Mouse (Mus musculus) limb, embryonic 10.5 days (tissue): ENCODE measurements at regions not wholly inside any gene's neighbourhood (a gene's known extent, or its start where the extent isn't known, plus 50 kb on each side); places are given as distances from the start of the nearest gene placed in this dataset.
A peak's percentile ranks its signal among the peaks of the same experiment; 100 is the strongest.

ENCODE experiments used
- DNase-seq: peaks from one replicate; pipeline ENCODE4 v3.0.0-alpha.2; 2017; ENCODE audit warnings: low spot score
- H3K27ac ChIP-seq: fragments of 300-500 bp; sonication (generic); 2 replicates; pipeline ENCODE4 v1.5.1; 2016; ENCODE audit warnings: mild to moderate bottlenecking
- H3K27me3 ChIP-seq: fragments of 300-500 bp; sonication (generic); 2 replicates; pipeline ENCODE4 v1.6.1; 2016; ENCODE audit warnings: low read depth, mild to moderate bottlenecking; ENCODE audit not compliant: poor library complexity, severe bottlenecking
- H3K36me3 ChIP-seq: fragments of 300-500 bp; sonication (generic); 2 replicates; pipeline ENCODE4 v1.6.1; 2016; ENCODE audit warnings: mild to moderate bottlenecking, moderate library complexity
- H3K4me1 ChIP-seq: fragments of 300-500 bp; sonication (generic); 2 replicates; pipeline ENCODE4 v1.6.1; 2016
- H3K4me3 ChIP-seq: fragments of 300-500 bp; sonication (generic); 2 replicates; pipeline ENCODE4 v1.5.1; 2016; ENCODE audit warnings: mild to moderate bottlenecking, moderate library complexity
- H3K9me3 ChIP-seq: fragments of 300-500 bp; sonication (generic); replicated peaks from 2 replicates; pipeline ENCODE4 v1.6.1; 2016; ENCODE audit warnings: mild to moderate bottlenecking
- WGBS: fragments of 180-500 bp; shearing (Covaris S2); methylation state at CpG from one replicate; pipeline ENCODE4 v1.1.7; 2016; 5-methylcytosine and 5-hydroxymethylcytosine counted together

DNA sequence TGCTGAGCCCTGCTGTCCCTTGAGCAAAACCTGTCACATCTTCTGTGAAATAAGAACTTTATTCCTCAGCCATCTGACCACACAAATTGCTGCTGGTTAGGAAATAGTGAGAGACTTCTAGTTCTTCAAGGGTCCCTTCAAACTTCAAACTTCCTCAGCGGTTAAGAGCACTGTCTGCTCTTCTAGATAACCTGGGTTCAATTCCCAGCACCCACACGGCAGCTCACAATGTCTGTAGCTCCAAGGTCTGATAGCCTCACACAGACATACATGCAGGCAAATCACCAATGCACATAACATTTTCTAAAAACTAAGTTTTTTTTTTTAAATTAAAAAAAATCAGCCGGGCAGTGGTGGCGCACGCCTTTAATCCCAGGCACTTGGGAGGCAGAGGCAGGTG, 407.0 kb upstream of the Smim15 start:
- Histone ChIP-seq H3K27me3 (peaks cover 5% of the 10 kb centered on the region), H3K9me3 (no peaks in the 10 kb centered on the region), H3K4me3 (no peak overlapping the region), H3K36me3 (no peaks in the 10 kb centered on the region), H3K27ac (no peak overlapping the region), H3K4me1 (peaks cover 9% of the 10 kb centered on the region; the same call in 1 of the 2 replicates)
- no peak for DNase-seq
- WGBS: 91% methylated on average over 5 of the region's 5 CpGs

DNA sequence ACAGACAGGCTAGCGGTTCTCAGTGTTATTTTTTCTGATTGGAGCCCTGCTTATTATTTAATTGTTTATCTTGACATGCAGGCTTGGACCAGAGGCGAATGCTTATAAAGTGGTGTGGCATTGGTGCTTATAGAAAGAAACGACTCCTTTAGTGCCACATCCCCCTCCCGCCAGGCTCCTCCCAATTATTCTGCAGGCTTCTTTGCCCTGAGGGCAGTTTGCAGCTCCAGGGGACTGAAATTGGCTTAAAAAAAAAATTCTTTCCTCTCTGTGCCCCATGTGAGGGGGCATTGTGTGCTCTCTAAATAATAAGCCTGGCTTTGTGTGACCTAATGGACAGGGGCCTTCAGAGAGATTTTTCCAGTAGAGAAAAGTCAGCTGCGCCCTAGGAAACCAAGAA, 409.1 kb upstream of the Smim15 start:
- H3K36me3 ChIP-seq: no peaks in the 10 kb centered on the region
- peaks cover 16% of the 10 kb centered on the region; the same call in 1 of the 2 replicates for H3K4me1 ChIP-seq
- no peak overlapping the region for H3K4me3 ChIP-seq
- no peak for DNase-seq
- H3K27me3 ChIP-seq: no peaks in the 10 kb centered on the region
- WGBS: 72% methylated on average over 5 of the region's 5 CpGs
- no peak overlapping the region for H3K27ac ChIP-seq
- H3K9me3 ChIP-seq: no peaks in the 10 kb centered on the region

DNA sequence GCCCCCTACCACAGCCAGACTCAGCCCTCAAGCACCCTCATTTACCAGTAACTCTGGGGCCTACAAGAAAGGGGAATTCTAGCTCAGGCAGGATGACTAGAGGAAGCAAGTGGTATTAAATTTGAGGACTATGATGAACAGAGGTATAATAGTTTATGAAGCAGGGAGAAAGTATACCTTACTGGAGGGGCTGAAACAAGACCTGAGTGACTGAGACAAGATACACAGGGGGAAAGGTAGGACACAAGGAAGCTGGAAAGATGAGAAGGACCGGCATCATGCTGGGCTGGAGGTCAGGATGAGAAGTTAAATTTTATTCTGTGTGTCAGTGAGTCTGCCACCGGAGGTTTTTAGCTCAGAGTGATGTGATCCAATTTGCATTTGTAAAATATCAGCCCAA, 417.2 kb upstream of the Smim15 start:
- Histone ChIP-seq H3K4me3 (no peak overlapping the region), H3K4me1 (peaks cover 15% of the 10 kb centered on the region; the same call in 1 of the 2 replicates), H3K27ac (no peak overlapping the region), H3K27me3 (no peaks in the 10 kb centered on the region), H3K9me3 (no peaks in the 10 kb centered on the region), H3K36me3 (no peaks in the 10 kb centered on the region)
- 83% methylated on average over 2 of the region's 2 CpGs for WGBS
- no peak for DNase-seq

DNA sequence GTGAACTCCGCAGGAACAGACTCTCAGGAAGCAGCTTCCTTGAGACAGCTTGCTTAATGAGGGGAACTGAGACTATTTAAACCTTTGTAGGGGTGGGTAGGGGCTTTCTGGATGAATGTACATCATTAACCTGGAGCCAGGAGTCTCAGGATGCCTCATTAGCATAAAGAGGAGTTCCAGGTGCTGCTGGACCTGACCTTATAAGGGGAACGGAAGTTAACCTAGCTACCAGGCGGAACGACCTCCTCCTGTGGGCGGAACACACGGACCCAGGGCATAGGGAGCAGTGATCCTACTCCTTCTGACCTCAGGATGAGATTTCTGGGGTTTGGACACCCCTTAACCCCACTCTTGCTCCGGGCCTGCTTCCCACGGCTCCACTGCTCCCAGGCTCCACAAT, 417.6 kb upstream of the Smim15 start:
- no peaks in the 10 kb centered on the region for H3K27me3 ChIP-seq
- WGBS: 59% methylated on average over 8 of the region's 8 CpGs
- peaks cover 13% of the 10 kb centered on the region; the same call in 1 of the 2 replicates for H3K4me1 ChIP-seq
- no peak overlapping the region for H3K4me3 ChIP-seq
- no peaks in the 10 kb centered on the region for H3K36me3 ChIP-seq
- DNase-seq: no peak
- H3K9me3 ChIP-seq: no peaks in the 10 kb centered on the region
- H3K27ac ChIP-seq: no peak overlapping the region

DNA sequence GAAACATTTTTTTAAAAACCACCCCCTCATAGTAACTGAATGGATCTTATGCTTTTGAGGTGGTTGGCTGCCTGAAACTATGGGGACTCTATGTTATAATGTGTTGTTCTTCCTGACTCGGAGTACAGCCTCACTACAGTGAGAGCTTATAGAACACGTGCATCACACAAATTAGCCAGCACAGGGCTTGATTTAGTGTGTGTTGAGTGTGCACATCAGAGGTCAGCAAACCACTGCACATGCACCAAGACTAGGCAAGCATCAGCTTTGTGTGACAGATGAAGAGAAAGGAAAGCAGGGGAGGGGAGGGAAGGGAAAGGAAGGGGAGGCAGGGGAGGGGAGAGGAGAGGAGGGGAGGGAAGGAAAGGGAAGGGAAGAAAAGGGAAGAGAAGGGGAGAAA, 422.9 kb upstream of the Smim15 start:
- peak; percentile 52 for DNase-seq
- H3K27ac ChIP-seq: no peak overlapping the region
- WGBS: 54% methylated on average over 2 of the region's 2 CpGs

DNA sequence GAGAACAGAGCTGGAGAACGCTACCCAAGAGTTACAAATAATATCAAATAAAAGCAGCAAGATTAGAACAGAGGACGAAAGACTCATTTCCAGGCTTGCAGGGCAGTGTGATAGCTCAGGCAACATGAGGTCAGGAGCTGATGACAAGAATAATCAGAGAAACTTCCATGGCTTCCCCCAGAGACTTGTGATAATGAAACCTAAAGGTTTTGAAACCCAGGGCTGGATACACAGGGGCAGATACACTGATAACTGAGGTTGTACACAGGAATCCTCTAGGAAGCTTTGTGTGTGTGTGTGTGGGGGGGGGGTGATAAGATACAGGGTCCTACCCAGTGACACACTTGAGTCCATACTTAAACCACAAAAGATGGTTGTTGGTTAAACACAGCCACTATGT, 423.4 kb upstream of the Smim15 start:
- H3K27ac ChIP-seq: no peak overlapping the region
- H3K27me3 ChIP-seq: peaks cover 10% of the 10 kb centered on the region
- 84% methylated on average over 2 of the region's 2 CpGs for WGBS
- H3K9me3 ChIP-seq: no peaks in the 10 kb centered on the region
- no peak overlapping the region for H3K4me3 ChIP-seq
- H3K4me1 ChIP-seq: peaks cover 28% of the 10 kb centered on the region
- DNase-seq: no peak
- H3K36me3 ChIP-seq: no peaks in the 10 kb centered on the region

More for the DNA sequence above, 422.9 kb upstream of the Smim15 start:
- Histone ChIP-seq H3K4me3 (no peak overlapping the region), H3K4me1 (peaks cover 29% of the 10 kb centered on the region), H3K36me3 (no peaks in the 10 kb centered on the region), H3K9me3 (no peaks in the 10 kb centered on the region), H3K27me3 (peaks cover 10% of the 10 kb centered on the region)

DNA sequence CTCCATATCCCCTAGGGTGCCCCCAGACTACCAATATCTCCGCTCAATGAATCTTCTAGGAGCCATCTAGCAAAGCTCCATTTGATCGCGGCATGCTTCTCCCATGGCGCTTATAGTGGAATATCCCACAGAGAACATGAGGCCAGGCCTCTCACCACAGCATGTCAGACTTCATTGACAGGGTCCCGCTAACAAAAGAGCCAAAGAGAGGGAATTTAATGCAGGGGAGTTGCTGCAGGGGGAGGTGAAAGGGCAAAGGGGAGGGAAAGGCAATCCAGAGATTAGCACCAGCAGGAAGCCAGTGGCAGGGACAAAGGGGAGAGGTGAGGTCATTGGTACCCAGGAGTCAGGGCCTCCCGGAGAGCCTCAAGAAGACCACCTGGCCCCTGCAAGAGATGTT, 424.0 kb upstream of the Smim15 start:
- H3K9me3 ChIP-seq: no peaks in the 10 kb centered on the region
- peaks cover 10% of the 10 kb centered on the region for H3K27me3 ChIP-seq
- H3K36me3 ChIP-seq: no peaks in the 10 kb centered on the region
- peaks cover 28% of the 10 kb centered on the region for H3K4me1 ChIP-seq
- whole genome bisulfite sequencing: 9% methylated on average over 6 of the region's 6 CpGs
- H3K27ac ChIP-seq: peak overlapping the region; percentile 53; the same call in 1 of the 2 replicates
- DNase-seq: no peak
- no peak overlapping the region; the same call in 1 of the 2 replicates for H3K4me3 ChIP-seq

DNA sequence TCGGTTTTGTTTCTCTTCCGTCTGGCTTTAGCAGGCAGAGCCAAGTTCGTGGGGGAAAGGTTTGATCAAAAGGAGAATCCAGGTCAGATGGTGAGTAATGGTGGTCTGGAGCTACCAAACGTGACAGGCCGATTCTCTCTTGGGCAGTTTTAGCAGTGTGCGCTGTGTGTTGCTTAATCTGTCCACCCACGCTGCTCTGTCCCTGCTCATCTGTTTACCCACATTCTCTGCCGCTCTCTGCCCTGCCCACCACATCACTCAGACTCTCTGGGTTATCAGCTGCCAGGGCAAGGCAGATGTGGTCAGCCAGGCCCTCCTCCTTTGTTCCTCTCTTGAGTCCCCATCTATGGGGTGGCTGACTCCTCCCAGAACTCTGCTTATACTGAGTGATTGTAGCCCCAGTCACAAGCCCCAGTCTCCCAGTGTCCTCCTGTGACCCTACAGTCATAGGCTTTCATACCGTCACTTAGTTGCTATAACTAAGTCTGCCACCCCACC, 424.8 kb upstream of the Smim15 start:
- WGBS: 36% methylated on average over 9 of the region's 9 CpGs
- H3K27me3 ChIP-seq: peaks cover 10% of the 10 kb centered on the region
- DNase-seq: no peak
- H3K4me1 ChIP-seq: peaks cover 28% of the 10 kb centered on the region
- no peaks in the 10 kb centered on the region for H3K9me3 ChIP-seq
- no peak overlapping the region for H3K4me3 ChIP-seq
- H3K27ac ChIP-seq: peak overlapping the region; percentile 53
- H3K36me3 ChIP-seq: no peaks in the 10 kb centered on the region

DNA sequence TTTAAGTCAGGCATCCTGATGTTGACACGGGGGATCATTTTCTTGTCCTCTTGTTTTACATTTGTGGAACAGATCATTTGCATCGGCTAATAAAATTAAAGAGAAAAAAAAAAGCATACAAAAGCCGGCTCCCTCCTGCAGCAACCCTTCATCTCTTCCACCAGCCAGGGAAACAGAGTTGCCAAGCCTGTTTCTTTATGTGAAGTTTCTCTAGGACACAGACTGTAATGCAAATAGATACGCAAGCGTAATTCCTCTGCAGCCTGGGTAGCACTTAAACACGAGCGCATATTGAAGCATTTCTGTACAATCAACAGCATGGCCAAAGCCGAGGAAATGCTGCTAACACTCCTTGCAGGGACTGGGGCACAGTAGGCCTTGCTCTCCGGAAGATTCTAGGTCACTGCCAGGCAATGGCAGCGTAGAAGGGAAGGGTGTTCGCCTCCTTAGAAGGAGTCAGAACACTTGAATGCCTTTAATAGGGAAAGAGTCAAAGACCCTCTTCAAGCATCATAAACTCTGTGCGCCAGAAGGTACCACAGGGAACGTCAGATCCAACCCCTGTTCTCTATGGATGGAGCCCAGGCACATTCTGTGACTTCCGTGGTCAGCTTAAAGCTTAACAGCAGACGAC, 425.3 kb upstream of the Smim15 start:
- Histone ChIP-seq H3K9me3 (no peaks in the 10 kb centered on the region), H3K4me3 (no peak overlapping the region), H3K27me3 (peaks cover 10% of the 10 kb centered on the region), H3K4me1 (peaks cover 28% of the 10 kb centered on the region), H3K27ac (peak overlapping the region; percentile 53), H3K36me3 (no peaks in the 10 kb centered on the region)
- no peak for DNase-seq
- WGBS: 48% methylated on average over 15 of the region's 15 CpGs

DNA sequence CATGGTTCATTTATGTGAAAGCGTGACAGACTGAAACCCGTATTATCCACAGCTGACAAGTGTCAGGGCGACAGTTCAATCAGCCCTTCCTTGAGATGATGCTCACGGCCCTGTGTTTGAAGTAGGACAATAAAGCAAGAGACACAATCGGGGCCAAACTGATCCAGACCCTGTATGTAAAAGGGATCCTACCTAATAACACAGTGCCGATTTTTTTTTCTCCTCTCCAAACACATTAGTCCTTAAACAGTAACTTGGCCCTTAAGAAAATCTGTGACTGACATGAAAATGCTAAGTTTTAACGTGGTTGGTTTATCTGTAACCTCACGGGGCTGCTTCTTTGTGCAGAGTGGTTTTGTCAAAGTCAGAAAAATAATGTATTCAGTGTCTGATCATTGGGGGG, 425.9 kb upstream of the Smim15 start:
- H3K36me3 ChIP-seq: no peaks in the 10 kb centered on the region
- 51% methylated on average over 8 of the region's 8 CpGs for WGBS
- DNase-seq: no peak
- no peak overlapping the region for H3K27ac ChIP-seq
- H3K4me3 ChIP-seq: no peak overlapping the region
- H3K9me3 ChIP-seq: no peaks in the 10 kb centered on the region
- H3K27me3 ChIP-seq: peaks cover 10% of the 10 kb centered on the region
- peaks cover 28% of the 10 kb centered on the region for H3K4me1 ChIP-seq

DNA sequence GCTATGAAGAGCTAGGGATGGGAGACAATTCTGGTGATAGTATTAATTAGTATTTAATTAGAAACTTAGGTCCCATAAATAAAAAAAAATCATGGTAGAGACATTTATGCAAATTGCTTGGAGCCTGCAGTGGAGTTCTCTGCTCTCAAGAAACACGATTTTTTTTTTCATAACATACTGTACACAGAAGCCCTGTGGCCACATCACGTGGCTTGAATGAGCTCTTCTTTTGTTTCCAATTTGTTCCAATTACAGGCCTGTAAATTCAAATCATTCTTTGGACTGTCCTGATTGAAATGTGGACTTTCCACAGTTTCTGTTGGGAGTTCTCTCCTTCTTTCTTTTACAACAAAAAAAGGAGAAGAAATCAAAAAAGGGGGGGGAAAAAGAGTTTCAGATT, 426.7 kb upstream of the Smim15 start:
- 61% methylated on average over 2 of the region's 2 CpGs for WGBS
- H3K27ac ChIP-seq: no peak overlapping the region
- DNase-seq: no peak
- H3K27me3 ChIP-seq: peaks cover 10% of the 10 kb centered on the region
- H3K9me3 ChIP-seq: no peaks in the 10 kb centered on the region
- peaks cover 28% of the 10 kb centered on the region for H3K4me1 ChIP-seq
- no peaks in the 10 kb centered on the region for H3K36me3 ChIP-seq
- H3K4me3 ChIP-seq: no peak overlapping the region

DNA sequence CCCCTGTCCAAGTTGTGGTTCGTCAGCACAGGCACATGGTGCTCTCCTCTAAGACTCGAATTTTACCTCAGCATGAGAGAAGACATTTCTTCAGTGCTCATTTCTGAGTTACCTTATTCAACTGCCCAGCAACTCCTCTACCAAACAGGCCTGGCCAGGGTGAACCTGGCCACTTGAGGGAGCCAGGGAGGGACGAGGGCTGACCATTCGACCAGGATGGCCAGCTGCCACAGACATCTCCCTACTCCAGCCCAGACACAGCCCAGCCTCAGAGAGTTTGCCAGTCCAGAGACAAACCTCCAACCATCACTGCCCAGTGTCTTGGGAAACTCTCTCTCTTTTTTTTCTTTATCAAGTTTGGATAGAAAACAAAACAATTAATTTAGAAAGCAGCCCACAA, 427.5 kb upstream of the Smim15 start:
- Histone ChIP-seq H3K36me3 (no peaks in the 10 kb centered on the region), H3K27ac (no peak overlapping the region), H3K4me1 (peaks cover 28% of the 10 kb centered on the region), H3K9me3 (no peaks in the 10 kb centered on the region), H3K4me3 (no peak overlapping the region), H3K27me3 (peaks cover 10% of the 10 kb centered on the region)
- DNase-seq: no peak
- 82% methylated on average over 4 of the region's 4 CpGs for WGBS

DNA sequence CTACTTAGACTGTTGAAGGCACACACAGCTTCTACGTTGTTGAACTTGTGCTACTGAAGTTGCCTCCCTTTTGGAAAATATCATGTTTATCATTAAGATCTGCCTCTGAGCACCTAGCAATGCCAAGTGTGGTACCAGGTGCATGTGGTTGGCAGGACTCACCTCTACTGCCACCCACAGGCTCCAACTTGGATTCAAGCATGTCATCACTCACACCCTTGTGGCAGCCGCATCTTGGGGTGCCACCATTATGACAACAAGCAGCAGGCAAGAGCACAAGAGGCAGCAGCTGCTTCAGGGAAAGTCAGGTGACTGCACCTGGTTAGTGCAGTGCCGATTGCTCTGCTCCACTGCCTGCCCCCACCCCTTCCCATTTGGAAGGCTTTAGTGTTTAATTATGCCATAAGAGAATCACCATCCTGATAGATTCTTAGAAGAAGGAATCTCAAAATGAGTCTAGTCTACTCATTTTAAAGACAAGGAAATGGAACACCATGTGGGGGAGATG, 435.2 kb upstream of the Smim15 start:
- WGBS: 72% methylated on average over 3 of the region's 3 CpGs
- Histone ChIP-seq H3K4me3 (no peak overlapping the region), H3K36me3 (no peaks in the 10 kb centered on the region), H3K4me1 (no peaks in the 10 kb centered on the region), H3K27ac (no peak overlapping the region), H3K27me3 (no peaks in the 10 kb centered on the region), H3K9me3 (no peaks in the 10 kb centered on the region)
- DNase-seq: no peak
